ENCODE assay signal across 19 mouse cellular contexts in the genomic region with DNA sequence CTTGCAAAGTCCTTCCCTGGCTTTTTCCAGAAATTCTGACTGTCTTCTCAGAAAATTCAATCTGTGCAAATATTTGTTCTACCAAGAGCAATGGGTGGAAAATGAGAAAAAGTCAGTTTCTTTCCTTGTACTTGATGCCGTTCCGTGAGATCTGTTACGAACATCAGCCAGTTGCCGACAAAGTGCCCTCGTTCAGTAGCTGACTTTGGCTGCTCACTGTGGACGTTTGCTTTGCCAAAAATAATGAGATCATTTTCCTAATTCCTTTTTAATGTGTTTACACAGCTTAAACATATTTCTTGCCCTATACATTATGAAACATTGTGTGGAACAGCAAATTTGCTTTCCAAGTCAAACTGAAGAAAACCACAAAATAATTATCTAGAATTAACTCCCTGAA. TPM values are rescaled to one million over a fixed set of nuclear protein-coding genes. Genes with fewer than 3 reads are reported as not detected.
DNase-seq lines count a peak whose midpoint lies in the region; ATAC-seq and TF ChIP-seq lines count a peak whose summit lies in the region.
"Had no signal": no experiment of that assay in that cellular context is flagged by ENCODE, and none has a peak within 500 bp of the region (broad histone marks: within the 10 kb centered on the region; RNA-seq: fewer than 3 reads in every experiment).

No protein-coding gene starts in this region.

- H3K9ac ChIP-seq in kidney, postnatal 0 days (ENCODE audit: low read depth, low read length): no peak overlapping the region
- H3K9ac ChIP-seq in lung, embryonic 16.5 days (ENCODE audit: low read length): no peak overlapping the region
- H3K9ac ChIP-seq: embryonic facial prominence, embryonic 13.5 days; forebrain, embryonic 15.5 days; heart, embryonic 12.5 days; hindbrain, embryonic 15.5 days had no signal

- H3K9me3 ChIP-seq in kidney, postnatal 0 days (replicated peaks; ENCODE audit: low read length): no peaks in the 10 kb centered on the region
- H3K9me3 ChIP-seq in lung, embryonic 16.5 days (ENCODE audit: control insufficient read depth, low read length): no peaks in the 10 kb centered on the region
- no peaks in the 10 kb centered on the region for H3K9me3 ChIP-seq in hindbrain, embryonic 10.5 days
- H3K9me3 ChIP-seq: embryonic facial prominence, embryonic 13.5 days; forebrain, embryonic 15.5 days; heart, embryonic 12.5 days; hindbrain, embryonic 15.5 days had no signal

- DNase-seq in kidney, postnatal 0 days (ENCODE audit: low spot score): peak; percentile 28
- no peak for DNase-seq in kidney, adult 11 months
- DNase-seq in lung, postnatal 10 days: no peak
- peak; percentile 5 for DNase-seq in fat pad, adult 2 months (ENCODE audit: extremely low read depth, low read depth, low spot score)
- peak; percentile 19 for DNase-seq in gonadal fat pad, adult 2 months (ENCODE audit: low read depth)
- no peak for DNase-seq in hindbrain, embryonic 10.5 days (ENCODE audit: low spot score)
- DNase-seq: adrenal gland, postnatal 14 days; cerebellum, adult 11-12 months; cerebellum, adult 9-10 months; cerebellum, postnatal 25 days; gastrocnemius, postnatal 10 days had no signal

- no peaks in the 10 kb centered on the region for H3K4me1 ChIP-seq in kidney, postnatal 0 days (replicated peaks; ENCODE audit: insufficient read depth, low read length)
- H3K4me1 ChIP-seq in lung, embryonic 16.5 days (replicated peaks; ENCODE audit: control insufficient read depth, insufficient read depth, low read length): peaks cover 10% of the 10 kb centered on the region; the same call in 1 of the 2 replicates
- H3K4me1 ChIP-seq in hindbrain, embryonic 10.5 days (replicated peaks): no peaks in the 10 kb centered on the region
- H3K4me1 ChIP-seq: forebrain, embryonic 15.5 days; hindbrain, embryonic 15.5 days had no signal

- H3K36me3 ChIP-seq in kidney, postnatal 0 days (ENCODE audit: insufficient read depth, low read length): no peaks in the 10 kb centered on the region
- H3K36me3 ChIP-seq in lung, embryonic 16.5 days (ENCODE audit: control insufficient read depth, insufficient read depth, low read length): no peaks in the 10 kb centered on the region
- H3K36me3 ChIP-seq in hindbrain, embryonic 10.5 days: 0 out of 2 replicates have a peak, but pooled peaks cover 5% of the 10 kb centered on the region
- H3K36me3 ChIP-seq: embryonic facial prominence, embryonic 13.5 days; forebrain, embryonic 15.5 days; heart, embryonic 12.5 days; hindbrain, embryonic 15.5 days had no signal

- TF ChIP-seq CTCF in kidney, postnatal 0 days (IDR thresholded peaks at IDR 0.05; ENCODE audit: low read depth): no peak

- no peak overlapping the region for H3K4me2 ChIP-seq in kidney, postnatal 0 days (ENCODE audit: low read length)
- no peak overlapping the region for H3K4me2 ChIP-seq in lung, embryonic 16.5 days (ENCODE audit: low read depth, low read length)
- H3K4me2 ChIP-seq: embryonic facial prominence, embryonic 13.5 days; forebrain, embryonic 15.5 days; heart, embryonic 12.5 days; hindbrain, embryonic 15.5 days had no signal

- no peak for ATAC-seq in kidney, postnatal 0 days (replicated peaks; ENCODE audit: low FRiP score, low read depth)
- ATAC-seq in lung, embryonic 16.5 days (ENCODE audit: low read depth): peak; percentile 83
- ATAC-seq: activated CD4-positive, CD25-positive, alpha-beta regulatory T cell, adult 4 months; forebrain, embryonic 15.5 days; Patski had no signal

- H3K4me3 ChIP-seq in kidney, postnatal 0 days (replicated peaks; ENCODE audit: low read depth, low read length): no peak overlapping the region
- H3K4me3 ChIP-seq in lung, embryonic 16.5 days (ENCODE audit: low read length): no peak overlapping the region
- no peak overlapping the region for H3K4me3 ChIP-seq in hindbrain, embryonic 10.5 days
- H3K4me3 ChIP-seq: embryonic facial prominence, embryonic 13.5 days; forebrain, embryonic 15.5 days; heart, embryonic 12.5 days; hindbrain, embryonic 15.5 days had no signal

- H3K27ac ChIP-seq in kidney, postnatal 0 days: no peak overlapping the region
- H3K27ac ChIP-seq in lung, embryonic 16.5 days (ENCODE audit: low read length): peak overlapping the region; percentile 27; the same call in 1 of the 2 replicates
- H3K27ac ChIP-seq in hindbrain, embryonic 10.5 days: no peak overlapping the region
- H3K27ac ChIP-seq: embryonic facial prominence, embryonic 13.5 days; forebrain, embryonic 15.5 days; hindbrain, embryonic 15.5 days had no signal

- no peaks in the 10 kb centered on the region for H3K27me3 ChIP-seq in kidney, postnatal 0 days (ENCODE audit: insufficient read depth, low read length)
- 0 out of 2 replicates have a peak, but pooled peaks cover 2% of the 10 kb centered on the region for H3K27me3 ChIP-seq in lung, embryonic 16.5 days (ENCODE audit: control insufficient read depth, insufficient read depth, low read depth, low read length)
- H3K27me3 ChIP-seq in hindbrain, embryonic 10.5 days (ENCODE audit: insufficient read depth, poor library complexity, severe bottlenecking): no peaks in the 10 kb centered on the region
- H3K27me3 ChIP-seq: CH12.LX; hindbrain, embryonic 15.5 days had no signal

- WGBS in kidney, postnatal 0 days: 53% methylated on average over 6 of the region's 6 CpGs
- 20% methylated on average over 6 of the region's 6 CpGs for WGBS in lung, embryonic 16.5 days
- 87% methylated on average over 6 of the region's 6 CpGs for WGBS in hindbrain, embryonic 10.5 days

RNA-seq across cellular contexts. Expression of gene Scube2, which starts 30.6 kb away (rescaled TPM):
- polyA plus RNA-seq in kidney, postnatal 0 days (2015; fragmentation: Nextera tagmentation; extraction: Ambion mirVana): 2.0 and 2.2 TPM in 2 replicates
- polyA plus RNA-seq in lung, embryonic 16.5 days (2015; fragmentation: Nextera tagmentation; extraction: Ambion mirVana): 4.1 and 4.6 TPM in 2 replicates
- 0.23 and 0.43 TPM in 2 replicates for polyA plus RNA-seq in gonadal fat pad, adult 2 months (2012; rRNA removed)
- polyA plus RNA-seq in hindbrain, embryonic 10.5 days (2016; fragmentation: Nextera tagmentation; extraction: Ambion mirVana): 4.7 and 5.8 TPM in 2 replicates
- polyA plus RNA-seq: Patski had no signal

RNA-seq across cellular contexts. Expression of gene Nrip3, which starts 53.1 kb away (rescaled TPM):
- 0.74 and 1.6 TPM in 2 replicates for polyA plus RNA-seq in kidney, postnatal 0 days (2015; fragmentation: Nextera tagmentation; extraction: Ambion mirVana)
- polyA plus RNA-seq in lung, embryonic 16.5 days (2015; fragmentation: Nextera tagmentation; extraction: Ambion mirVana): 0.34 and 0.55 TPM in 2 replicates
- 0.09 and 0.11 TPM in 2 replicates for polyA plus RNA-seq in gonadal fat pad, adult 2 months (2012; rRNA removed)
- polyA plus RNA-seq in hindbrain, embryonic 10.5 days (2016; fragmentation: Nextera tagmentation; extraction: Ambion mirVana): 0.68 and 0.86 TPM in 2 replicates

Comparison
In these comparisons a context has a peak if more than half of its experiments do, and no peak if none do; other contexts are left out.
1. DNase-seq: peak in kidney, postnatal 0 days (single experiment), fat pad, adult 2 months (single experiment) and gonadal fat pad, adult 2 months (single experiment); none in kidney, adult 11 months (single experiment), lung, postnatal 10 days (single experiment) and hindbrain, embryonic 10.5 days (single experiment).